Mouse (Mus musculus): ENCODE data around the gene Ccsap. TPM values are rescaled to one million over a fixed set of nuclear protein-coding genes. Genes with fewer than 3 reads are reported as not detected.
A peak's percentile ranks its signal among the peaks of the same experiment; 100 is the strongest.

Gene Ccsap
- polyA plus RNA-seq, 1 experiment: 0.30 TPM

DNA sequence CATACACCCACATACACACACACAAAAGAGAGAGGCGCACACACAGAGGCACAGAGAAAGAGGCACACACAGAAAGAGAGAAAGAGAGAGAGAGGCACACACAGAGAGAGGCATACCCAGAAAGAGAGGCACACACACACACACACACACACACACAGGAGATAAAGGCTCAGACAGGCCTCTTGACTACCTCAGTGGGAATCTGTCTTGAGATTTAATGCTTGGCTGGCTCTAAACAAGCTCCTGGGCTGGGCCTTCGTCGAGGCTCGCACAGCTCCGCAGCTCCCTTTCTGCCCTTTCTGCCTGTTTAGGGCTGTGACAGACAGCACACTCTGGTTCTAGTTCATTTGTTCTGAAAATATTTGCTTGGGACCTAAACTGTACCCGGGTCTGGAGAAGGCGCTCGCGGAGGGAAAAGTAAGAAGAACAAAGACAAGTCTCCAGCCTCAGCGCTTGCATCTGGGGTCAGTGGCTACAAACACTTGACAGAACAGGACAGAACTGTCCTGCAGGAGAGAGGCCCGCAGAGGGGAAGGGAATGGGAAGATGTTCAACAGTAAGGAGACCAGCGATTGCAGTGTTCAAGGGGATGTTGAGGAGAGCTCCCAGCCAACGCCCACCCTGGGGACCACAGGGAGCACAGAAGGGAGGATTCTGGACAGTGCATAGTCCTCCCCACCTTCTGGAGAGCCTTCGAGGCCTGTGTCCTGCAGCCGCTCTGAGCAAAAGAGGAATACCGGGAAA lies 68.7 kb downstream of the Ccsap start:
- no peak for TF ChIP-seq CTCF (conservative IDR thresholded peaks at IDR 0.05; ENCODE audit: insufficient read depth, insufficient read length, low read depth, low read length)
- TF ChIP-seq POLR2A (IDR thresholded peaks at IDR 0.05; ENCODE audit: low read depth, low read length): no peak
- Histone ChIP-seq H3K27me3 (replicated peaks; ENCODE audit: control insufficient read depth, insufficient read depth, low read length) (no peaks in the 10 kb centered on the region), H3K4me3 (ENCODE audit: insufficient read depth, low read depth, low read length) (no peak overlapping the region), H3K27ac (ENCODE audit: insufficient read depth, low read depth, low read length) (no peak overlapping the region), H3K4me1 (ENCODE audit: control insufficient read depth, insufficient read depth, low read length) (no peaks in the 10 kb centered on the region), H3K36me3 (ENCODE audit: control insufficient read depth, insufficient read depth, low read length) (no peaks in the 10 kb centered on the region)
- peak; percentile 54 for DNase-seq
- WGBS: 58% methylated on average over 16 of the region's 16 CpGs

Other genes with a start within 250 kb of the Ccsap start
- 3.4 and 4.6 TPM in 2 replicates for gene Rhou, start 206.3 kb downstream of the Ccsap start, polyA plus RNA-seq (2012; rRNA removed)
- gene Rab4a, start 54.2 kb downstream of the Ccsap start, polyA plus RNA-seq (2012; rRNA removed): 38.8 and 42.7 TPM in 2 replicates
- gene Acta1, start 34.5 kb upstream of the Ccsap start, polyA plus RNA-seq (2012; rRNA removed): 1.3 and 665 TPM in 2 replicates
- gene Nup133, start 89.1 kb upstream of the Ccsap start, polyA plus RNA-seq (2012; rRNA removed): 7.9 and 8.7 TPM in 2 replicates
- gene Abcb10, start 122.9 kb upstream of the Ccsap start, polyA plus RNA-seq (2012; rRNA removed): 16.4 and 16.5 TPM in 2 replicates
- 20.4 and 22.2 TPM in 2 replicates for gene Taf5l, start 161.2 kb upstream of the Ccsap start, polyA plus RNA-seq (2012; rRNA removed)
- 3.3 and 3.5 TPM in 2 replicates for gene Urb2, start 161.3 kb upstream of the Ccsap start, polyA plus RNA-seq (2012; rRNA removed)